Mouse (Mus musculus) thymus, adult 2 months (tissue): Measurements from ENCODE around the gene Sptb.

ENCODE experiments used
- CTCF ChIP-seq: fragments of 200-500 bp; IDR thresholded peaks from 2 replicates; pipeline ENCODE4 v1.5.1; 2012; ENCODE audit warnings: mild to moderate bottlenecking, control low read depth, low read length, moderate library complexity, borderline replicate concordance; ENCODE audit not compliant: control insufficient read depth, poor library complexity, insufficient read depth; ENCODE audit errors: extremely low read depth
- POLR2A ChIP-seq: fragments of 200-500 bp; IDR thresholded peaks from 2 replicates; pipeline ENCODE4 v1.6.1; 2012; ENCODE audit warnings: mild to moderate bottlenecking, low read length, control low read depth, moderate library complexity; ENCODE audit not compliant: control insufficient read depth, poor library complexity, insufficient read depth; ENCODE audit errors: extremely low read depth

- TF ChIP-seq CTCF = no peak
- no peak for TF ChIP-seq POLR2A
Observed at GRCm38 (mm10) chr12:76530580-76531139, 179.7 kb downstream of the Sptb start, which contains the start of gene Plekhg3.
